Mouse (Mus musculus): ENCODE measurements at regions not wholly inside any gene's neighbourhood (a gene's known extent, or its start where the extent isn't known, plus 50 kb on each side); places are given as distances from the start of the nearest gene placed in this dataset.

GRCm38 (mm10) chr4:4528311-4528710 is 264.8 kb downstream of the Impad1 start:
- no peak overlapping the region for H3K9ac ChIP-seq (replicated peaks)
- H3K4me3 ChIP-seq (ENCODE audit: insufficient read depth in 1 of 2, low read depth in 2 of 2, low read length in 2 of 2), result no peak overlapping the region
- WGBS (ENCODE audit: insufficient replicate concordance), result 67% methylated on average over 12 of the region's 12 CpGs
- no peak overlapping the region for H3K4me2 ChIP-seq (ENCODE audit: low read depth)
- H3K9me3 ChIP-seq (ENCODE audit: control insufficient read depth, low read length), result no peaks in the 10 kb centered on the region
- TF ChIP-seq CTCF (IDR thresholded peaks at IDR 0.05; ENCODE audit: low read depth) (no peak), EP300 (IDR thresholded peaks at IDR 0.05; ENCODE audit: low read depth) (no peak)
- H3K4me1 ChIP-seq (replicated peaks; ENCODE audit: control insufficient read depth in 2 of 2, insufficient read depth in 2 of 2, low read length in 1 of 2), result no peaks in the 10 kb centered on the region
- no peak overlapping the region for H3K27ac ChIP-seq
- H3K36me3 ChIP-seq (replicated peaks; ENCODE audit: control insufficient read depth, insufficient read depth, low read depth), result no peaks in the 10 kb centered on the region
- DNase-seq (ENCODE audit: low read depth in 3 of 3, low spot score in 3 of 3) (no peak), ATAC-seq (ENCODE audit: insufficient read depth) (no peak)
- no peaks in the 10 kb centered on the region for H3K27me3 ChIP-seq (ENCODE audit: control insufficient read depth, insufficient read depth, low read length)

DNA sequence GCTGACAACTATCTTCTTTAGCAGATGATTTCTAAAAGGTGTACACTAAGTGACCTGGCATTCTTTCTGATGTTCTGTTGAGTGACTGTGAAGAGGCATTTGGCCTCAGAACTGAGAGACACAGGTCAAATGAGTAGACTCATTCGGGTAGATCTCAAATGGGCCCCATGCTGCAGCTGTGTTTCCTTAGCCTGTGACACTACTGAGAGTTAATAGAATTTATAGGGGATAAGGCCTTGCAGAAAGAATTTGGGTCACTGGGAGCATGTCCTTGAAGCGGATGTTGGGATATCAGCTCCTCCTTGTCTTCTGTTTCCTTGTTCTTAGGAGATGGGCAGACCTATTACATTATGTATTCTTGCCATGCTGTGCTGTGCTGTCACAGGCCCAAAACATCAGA is 271.4 kb downstream of the Impad1 start:
- H3K27ac ChIP-seq, result no peak overlapping the region
- H3K4me3 ChIP-seq (ENCODE audit: insufficient read depth in 1 of 2, low read depth in 2 of 2, low read length in 2 of 2), result no peak overlapping the region
- TF ChIP-seq CTCF (IDR thresholded peaks at IDR 0.05; ENCODE audit: low read depth), result no peak
- TF ChIP-seq EP300 (IDR thresholded peaks at IDR 0.05; ENCODE audit: low read depth), result no peak
- H3K4me1 ChIP-seq (replicated peaks; ENCODE audit: control insufficient read depth in 2 of 2, insufficient read depth in 2 of 2, low read length in 1 of 2), result no peaks in the 10 kb centered on the region
- H3K9me3 ChIP-seq (ENCODE audit: control insufficient read depth, low read length), result no peaks in the 10 kb centered on the region
- no peak for DNase-seq (ENCODE audit: low read depth in 3 of 3, low spot score in 3 of 3)
- no peak overlapping the region for H3K4me2 ChIP-seq (ENCODE audit: low read depth)
- WGBS (ENCODE audit: insufficient replicate concordance), result 55% methylated on average over 2 of the region's 2 CpGs
- no peak for ATAC-seq (ENCODE audit: insufficient read depth)
- H3K36me3 ChIP-seq (replicated peaks; ENCODE audit: control insufficient read depth, insufficient read depth, low read depth), result no peaks in the 10 kb centered on the region
- no peak overlapping the region for H3K9ac ChIP-seq (replicated peaks)
- no peaks in the 10 kb centered on the region for H3K27me3 ChIP-seq (ENCODE audit: control insufficient read depth, insufficient read depth, low read length)

DNA sequence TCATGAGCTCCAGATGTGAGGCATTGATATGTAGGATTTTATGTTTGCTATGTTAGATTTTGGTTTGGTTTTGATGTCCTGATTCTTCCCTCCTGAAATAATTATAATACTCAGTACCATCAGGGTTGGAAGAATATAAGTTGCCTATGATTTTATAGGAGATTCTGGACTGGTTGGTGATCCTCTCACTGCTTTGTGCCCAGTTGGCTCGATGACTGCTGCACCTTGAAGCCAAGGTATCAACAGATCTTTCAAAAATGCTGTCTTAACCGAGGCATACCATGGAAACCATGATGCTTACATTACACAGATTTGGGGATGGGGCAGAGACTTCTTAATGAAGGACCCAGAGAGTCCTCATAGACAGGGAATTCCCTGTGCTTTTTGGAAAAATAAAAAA is 274.4 kb downstream of the Impad1 start:
- no peaks in the 10 kb centered on the region for H3K27me3 ChIP-seq (ENCODE audit: control insufficient read depth, insufficient read depth, low read length)
- no peak overlapping the region for H3K4me2 ChIP-seq (ENCODE audit: low read depth)
- WGBS (ENCODE audit: insufficient replicate concordance), result 30% methylated on average over 2 of the region's 2 CpGs
- H3K4me3 ChIP-seq (ENCODE audit: insufficient read depth in 1 of 2, low read depth in 2 of 2, low read length in 2 of 2), result no peak overlapping the region
- no peak overlapping the region for H3K9ac ChIP-seq (replicated peaks)
- ATAC-seq (ENCODE audit: insufficient read depth), result no peak
- DNase-seq (ENCODE audit: low read depth in 3 of 3, low spot score in 3 of 3), result no peak
- TF ChIP-seq EP300 (IDR thresholded peaks at IDR 0.05; ENCODE audit: low read depth), result no peak
- no peak for TF ChIP-seq CTCF (IDR thresholded peaks at IDR 0.05; ENCODE audit: low read depth)
- no peak overlapping the region for H3K27ac ChIP-seq
- H3K36me3 ChIP-seq (replicated peaks; ENCODE audit: control insufficient read depth, insufficient read depth, low read depth), result no peaks in the 10 kb centered on the region
- no peaks in the 10 kb centered on the region for H3K9me3 ChIP-seq (ENCODE audit: control insufficient read depth, low read length)
- no peaks in the 10 kb centered on the region for H3K4me1 ChIP-seq (replicated peaks; ENCODE audit: control insufficient read depth in 2 of 2, insufficient read depth in 2 of 2, low read length in 1 of 2)

GRCm38 (mm10) chr4:4513351-4513750 is 279.8 kb downstream of the Impad1 start:
- TF ChIP-seq EP300 (IDR thresholded peaks at IDR 0.05; ENCODE audit: low read depth), result no peak
- TF ChIP-seq CTCF (IDR thresholded peaks at IDR 0.05; ENCODE audit: low read depth), result no peak
- H3K36me3 ChIP-seq (replicated peaks; ENCODE audit: control insufficient read depth, insufficient read depth, low read depth), result no peaks in the 10 kb centered on the region
- no peak overlapping the region for H3K9ac ChIP-seq (replicated peaks)
- no peaks in the 10 kb centered on the region for H3K27me3 ChIP-seq (ENCODE audit: control insufficient read depth, insufficient read depth, low read length)
- H3K4me1 ChIP-seq (replicated peaks; ENCODE audit: control insufficient read depth in 2 of 2, insufficient read depth in 2 of 2, low read length in 1 of 2), result no peaks in the 10 kb centered on the region
- no peak overlapping the region for H3K27ac ChIP-seq
- no peak overlapping the region for H3K4me2 ChIP-seq (ENCODE audit: low read depth)
- DNase-seq (ENCODE audit: low read depth in 3 of 3, low spot score in 3 of 3) (no peak), ATAC-seq (ENCODE audit: insufficient read depth) (no peak)
- H3K9me3 ChIP-seq (ENCODE audit: control insufficient read depth, low read length), result no peaks in the 10 kb centered on the region
- H3K4me3 ChIP-seq (ENCODE audit: insufficient read depth in 1 of 2, low read depth in 2 of 2, low read length in 2 of 2), result no peak overlapping the region

DNA sequence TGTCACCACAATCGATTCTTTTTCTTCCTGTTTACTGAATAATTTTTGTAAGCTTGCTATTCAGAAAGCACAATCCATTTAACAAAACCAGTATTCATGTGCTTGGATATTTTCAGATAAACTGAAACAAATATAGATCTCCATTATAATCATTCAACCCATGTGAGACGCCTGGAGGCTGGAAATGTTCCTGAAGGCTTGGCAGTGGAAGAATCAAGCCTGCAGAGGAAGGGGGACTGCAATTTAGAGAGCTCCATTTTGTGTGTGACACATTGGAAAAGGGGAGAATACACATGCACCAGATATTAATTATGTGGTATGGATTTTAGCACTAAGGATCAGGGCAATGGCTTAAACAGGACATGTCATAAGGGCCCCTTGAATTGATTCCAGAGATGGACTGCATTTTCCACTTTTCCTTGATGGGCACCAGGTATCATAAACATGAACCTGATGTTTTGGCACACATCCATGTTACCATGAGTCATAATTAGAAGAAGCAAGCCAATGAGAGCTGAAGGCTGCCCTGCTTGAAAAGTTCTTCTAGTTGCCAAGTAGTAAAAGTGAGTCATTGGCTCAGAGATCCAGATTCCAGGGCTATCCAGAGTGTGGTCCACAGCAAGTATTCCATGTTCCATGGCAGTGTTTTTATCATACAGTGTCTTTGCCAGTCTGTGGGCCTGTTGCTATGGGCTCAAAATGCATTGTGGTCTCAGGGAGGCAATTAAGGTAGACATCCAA is 282.8 kb downstream of the Impad1 start:
- ATAC-seq (ENCODE audit: insufficient read depth) (no peak), DNase-seq (ENCODE audit: low read depth in 3 of 3, low spot score in 3 of 3) (no peak)
- Histone ChIP-seq H3K27ac (no peak overlapping the region), H3K4me2 (ENCODE audit: low read depth) (no peak overlapping the region), H3K27me3 (ENCODE audit: control insufficient read depth, insufficient read depth, low read length) (no peaks in the 10 kb centered on the region), H3K36me3 (replicated peaks; ENCODE audit: control insufficient read depth, insufficient read depth, low read depth) (no peaks in the 10 kb centered on the region), H3K4me3 (ENCODE audit: insufficient read depth in 1 of 2, low read depth in 2 of 2, low read length in 2 of 2) (no peak overlapping the region), H3K9ac (replicated peaks) (no peak overlapping the region), H3K4me1 (replicated peaks; ENCODE audit: control insufficient read depth in 2 of 2, insufficient read depth in 2 of 2, low read length in 1 of 2) (no peaks in the 10 kb centered on the region), H3K9me3 (ENCODE audit: control insufficient read depth, low read length) (no peaks in the 10 kb centered on the region)
- WGBS (ENCODE audit: insufficient replicate concordance), result 46% methylated on average over 2 of the region's 2 CpGs
- TF ChIP-seq EP300 (IDR thresholded peaks at IDR 0.05; ENCODE audit: low read depth) (no peak), CTCF (IDR thresholded peaks at IDR 0.05; ENCODE audit: low read depth) (no peak)
